Mouse (Mus musculus) regulatory T cell (primary cell): ENCODE data around the gene Cutal.

ENCODE experiments used
- in situ Hi-C: fragments of 300-600 bp; cut with MboI, MseI; formaldehyde crosslinking; loops from one replicate; pipeline ENCODE4 v1.15.1; 2025; ENCODE audit warnings: high pct_unique_total_duplicates

The Cutal gene

GRCm38 (mm10) chr2:34914069-34914822 is 40.0 kb downstream of the Cutal start:
- in situ Hi-C loops, result no loop called here

- in situ Hi-C loops, result no loop called here
These were observed 40.6 kb downstream of the Cutal start for GRCm38 (mm10) chr2:34914823-34915082.

GRCm38 (mm10) chr2:34915103-34915502 is 40.9 kb downstream of the Cutal start:
- in situ Hi-C loops, result no loop called here

GRCm38 (mm10) chr2:34920144-34920543 is 45.9 kb downstream of the Cutal start:
- in situ Hi-C loops, result no loop called here

- in situ Hi-C loops, result no loop called here
These were observed 48.5 kb downstream of the Cutal start for GRCm38 (mm10) chr2:34922729-34923128.

GRCm38 (mm10) chr2:34927320-34927719 is 53.1 kb downstream of the Cutal start:
- in situ Hi-C loops, result no loop called here

GRCm38 (mm10) chr2:34937460-34937859 is 63.3 kb downstream of the Cutal start:
- in situ Hi-C loops, result no loop called here

- in situ Hi-C loops, result no loop called here
These were observed 64.3 kb downstream of the Cutal start for GRCm38 (mm10) chr2:34938269-34939208.

GRCm38 (mm10) chr2:34940246-34940645 is 66.0 kb downstream of the Cutal start:
- in situ Hi-C loops, result no loop called here

GRCm38 (mm10) chr2:34941061-34941675 is 67.0 kb downstream of the Cutal start:
- in situ Hi-C loops, result no loop called here
